Mouse (Mus musculus) G1E (cell line): Measurements from ENCODE around the gene Lurap1.

Experiments used
- CTCF ChIP-seq: IDR thresholded peaks from 2 replicates; pipeline ENCODE4 v1.5.1; 2012; ENCODE audit warnings: low read depth, low read length, inconsistent platforms, mixed read lengths
- GATA1 ChIP-seq: IDR thresholded peaks from 2 replicates; pipeline ENCODE4 v1.6.1; 2012; ENCODE audit warnings: borderline replicate concordance, low read length, inconsistent platforms, mixed read lengths
- TAL1 ChIP-seq: conservative IDR thresholded peaks from 2 replicates; pipeline ENCODE4 v1.6.1; 2012; ENCODE audit warnings: low read depth, low read length, inconsistent platforms, mixed read lengths

GRCm38 (mm10) chr4:116105278-116105677, 45.9 kb downstream of the Lurap1 start:
- TF ChIP-seq CTCF (no peak), TAL1 (no peak), GATA1 (no peak)
